Mouse (Mus musculus): ENCODE results near the gene Ache. TPM values are rescaled to one million over a fixed set of nuclear protein-coding genes. Genes with fewer than 3 reads are reported as not detected.

The Ache gene
- total and polyA plus RNA-seq, 3 experiments, result 0.13 to 0.23 TPM; not detected in 1

GRCm38 (mm10) chr5:137313466-137314192 is 26.3 kb downstream of the Ache start:
- no peaks in the 10 kb centered on the region for H3K79me2 ChIP-seq (replicated peaks; ENCODE audit: control insufficient read depth, extremely low read depth, insufficient read depth, poor library complexity, severe bottlenecking)
- no peak for TF ChIP-seq UBTF (IDR thresholded peaks at IDR 0.05; ENCODE audit: low read depth, low read length)
- no peak for TF ChIP-seq EP300 (IDR thresholded peaks at IDR 0.05; ENCODE audit: low read length)
- TF ChIP-seq RCOR1 (conservative IDR thresholded peaks at IDR 0.05; ENCODE audit: low read depth, low read length), result no peak
- TF ChIP-seq BHLHE40 (IDR thresholded peaks at IDR 0.05; ENCODE audit: low read depth, low read length), result no peak
- TF ChIP-seq ZNF384 (IDR thresholded peaks at IDR 0.05; ENCODE audit: low read depth, low read length), result no peak
- TF ChIP-seq SIN3A (IDR thresholded peaks at IDR 0.05; ENCODE audit: low read length), result no peak
- TF ChIP-seq KAT2A (IDR thresholded peaks at IDR 0.05; ENCODE audit: insufficient replicate concordance, low read length), result no peak
- TF ChIP-seq ELF1 (IDR thresholded peaks at IDR 0.05; ENCODE audit: low read depth, low read length), result no peak
- TF ChIP-seq NELFE (IDR thresholded peaks at IDR 0.05; ENCODE audit: low read depth, low read length), result no peak
- no peak overlapping the region for H3K4me2 ChIP-seq (ENCODE audit: insufficient read depth, low read depth, poor library complexity, severe bottlenecking)
- H3K27ac ChIP-seq (ENCODE audit: insufficient read depth, low read depth), result no peak overlapping the region
- in situ Hi-C loops (cut with MboI; ENCODE audit: low pct_ligation_motif_present, low pct_unique_long_range_greater_than_20kb, low sequenced_read_pairs) (no loop called here), dilution Hi-C loops (cut with MboI; ENCODE audit: extremely low pct_ligation_motif_present, extremely low pct_unique_long_range_greater_than_20kb, low sequenced_read_pairs) (no loop called here)
- peaks cover 9 to 63% of the 10 kb centered on the region in 2 experiments for H3K36me3 ChIP-seq (replicated peaks in 1 of 2; ENCODE audit: control insufficient read depth in 1 of 2, insufficient read depth in 1 of 2, low read length in 1 of 2)
- H3K4me1 ChIP-seq (ENCODE audit: control insufficient read depth in 1 of 2, insufficient read depth in 2 of 2), result peaks cover 8 to 35% of the 10 kb centered on the region in 2 experiments
- no peaks in the 10 kb centered on the region for H3K27me3 ChIP-seq (replicated peaks)
- no peak overlapping the region for H3K9ac ChIP-seq (ENCODE audit: insufficient read depth, low read depth)
- no peak overlapping the region for H3K4me3 ChIP-seq (replicated peaks in 1 of 3; ENCODE audit: low read depth in 2 of 3, low read length in 2 of 3, poor library complexity in 1 of 3)
- DNase-seq (ENCODE audit: extremely low read depth), result no peak
- peaks cover 3% of the 10 kb centered on the region for H3K9me3 ChIP-seq (replicated peaks; ENCODE audit: low read length)

- Histone ChIP-seq H3K9ac (ENCODE audit: insufficient read depth, low read depth) (no peak within 1 kb of the TSS), H3K9me3 (replicated peaks; ENCODE audit: low read length) (no peaks in the 10 kb centered on the region), H3K36me3 (replicated peaks in 1 of 2; ENCODE audit: control insufficient read depth in 1 of 2, insufficient read depth in 1 of 2, low read length in 1 of 2) (peaks cover 13 to 59% of the 10 kb centered on the region in 2 experiments), H3K4me3 (replicated peaks in 1 of 3; ENCODE audit: low read depth in 2 of 3, low read length in 2 of 3, poor library complexity in 1 of 3) (no peak within 1 kb of the TSS), H3K27me3 (replicated peaks) (no peaks in the 10 kb centered on the region), H3K4me1 (ENCODE audit: control insufficient read depth in 1 of 2, insufficient read depth in 2 of 2) (peaks cover 8 to 28% of the 10 kb centered on the region in 2 experiments), H3K27ac (ENCODE audit: insufficient read depth, low read depth) (no peak within 1 kb of the TSS), H3K79me2 (replicated peaks; ENCODE audit: control insufficient read depth, extremely low read depth, insufficient read depth, poor library complexity, severe bottlenecking) (no peaks in the 10 kb centered on the region), H3K4me2 (ENCODE audit: insufficient read depth, low read depth, poor library complexity, severe bottlenecking) (no peak within 1 kb of the TSS)
- TF ChIP-seq NELFE (IDR thresholded peaks at IDR 0.05; ENCODE audit: low read depth, low read length) (no peak), CHD2 (IDR thresholded peaks at IDR 0.05; ENCODE audit: low read length) (no peak), TBP (conservative IDR thresholded peaks at IDR 0.05; ENCODE audit: low read depth, low read length) (no peak), CTCF (conservative IDR thresholded peaks at IDR 0.05 in 1 of 2, IDR thresholded peaks at IDR 0.05 in 1 of 2; ENCODE audit: low read depth in 2 of 2, low read length in 2 of 2) (no peak), RCOR1 (conservative IDR thresholded peaks at IDR 0.05; ENCODE audit: low read depth, low read length) (no peak), IRF4 (IDR thresholded peaks at IDR 0.05; ENCODE audit: low read depth, low read length) (no peak), BHLHE40 (IDR thresholded peaks at IDR 0.05; ENCODE audit: low read depth, low read length) (no peak)
- DNase-seq (ENCODE audit: extremely low read depth), result no peak
- in situ Hi-C loops (cut with MboI; ENCODE audit: low pct_ligation_motif_present, low pct_unique_long_range_greater_than_20kb, low sequenced_read_pairs), result no loop called here
- dilution Hi-C loops (cut with MboI; ENCODE audit: extremely low pct_ligation_motif_present, extremely low pct_unique_long_range_greater_than_20kb, low sequenced_read_pairs), result no loop called here
These were observed 27.1 kb downstream of the Ache start, which contains the start of gene Trip6 for GRCm38 (mm10) chr5:137314193-137315083. TSS of gene Trip6 (minus strand) at chr5:137314404.

Measured in CH12.LX (cell line).